Mouse (Mus musculus): ENCODE data around the gene 4931406C07Rik. TPM values are rescaled to one million over a fixed set of nuclear protein-coding genes. Genes with fewer than 3 reads are reported as not detected.
A peak's percentile ranks its signal among the peaks of the same experiment; 100 is the strongest.
"Not testable (repeated sequence)": the region's sequence is repeated elsewhere in the genome, so short reads cannot be mapped to it uniquely, and the experiment has no call there.

Gene 4931406C07Rik
- polyA plus RNA-seq, 1 experiment from 2014 or later: 9.3 TPM

GRCm38 (mm10) chr9:15308254-15308653, 2.0 kb upstream of the 4931406C07Rik start:
- 60% methylated on average over 2 of the region's 2 CpGs for WGBS
- Histone ChIP-seq H3K4me1 (peaks cover 29% of the 10 kb centered on the region), H3K27me3 (no peaks in the 10 kb centered on the region), H3K9me3 (replicated peaks) (no peaks in the 10 kb centered on the region), H3K9ac (no peak overlapping the region), H3K4me3 (no peak overlapping the region), H3K4me2 (no peak overlapping the region), H3K36me3 (ENCODE audit: poor library complexity, severe bottlenecking) (peaks cover 46% of the 10 kb centered on the region), H3K27ac (no peak overlapping the region)
- no peak for ATAC-seq

- Histone ChIP-seq H3K27ac (peak overlapping the region; percentile 14; the same call in 1 of the 2 replicates), H3K9ac (peak overlapping the region; percentile 97), H3K9me3 (replicated peaks) (no peaks in the 10 kb centered on the region), H3K4me2 (peak overlapping the region; percentile 88), H3K36me3 (ENCODE audit: poor library complexity, severe bottlenecking) (peaks cover 39% of the 10 kb centered on the region), H3K27me3 (no peaks in the 10 kb centered on the region), H3K4me1 (peaks cover 29% of the 10 kb centered on the region), H3K4me3 (peak overlapping the region; percentile 88)
- ATAC-seq: no peak
- WGBS: 4% methylated on average over 6 of the region's 6 CpGs
Observed at GRCm38 (mm10) chr9:15307257-15307656, 1.0 kb upstream of the 4931406C07Rik start.

GRCm38 (mm10) chr9:15305503-15306397, 498 bp downstream of the 4931406C07Rik start, which contains the start of gene Taf1d:
Gene Taf1d, plus strand, starts transcription at chr9:15306214.
- Histone ChIP-seq H3K4me3 (peak within 1 kb of the TSS; percentile 88), H3K27ac (peak within 1 kb of the TSS; percentile 91), H3K9ac (peak within 1 kb of the TSS; percentile 97), H3K27me3 (no peaks in the 10 kb centered on the region), H3K36me3 (ENCODE audit: poor library complexity, severe bottlenecking) (peaks cover 27% of the 10 kb centered on the region), H3K4me1 (peaks cover 29% of the 10 kb centered on the region), H3K9me3 (replicated peaks) (no peaks in the 10 kb centered on the region), H3K4me2 (peak within 1 kb of the TSS; percentile 88)
- WGBS: 13% methylated on average over 43 of the region's 45 CpGs
- ATAC-seq: peak; percentile 99

GRCm38 (mm10) chr9:15302881-15303280, 3.4 kb downstream of the 4931406C07Rik start:
- WGBS: 66% methylated on average over 2 of the region's 2 CpGs
- Histone ChIP-seq H3K27ac (no peak overlapping the region), H3K9ac (no peak overlapping the region), H3K4me1 (peaks cover 13% of the 10 kb centered on the region), H3K36me3 (ENCODE audit: poor library complexity, severe bottlenecking) (0 out of 2 replicates have a peak, but pooled peaks cover 3% of the 10 kb centered on the region), H3K9me3 (replicated peaks) (no peaks in the 10 kb centered on the region), H3K27me3 (no peaks in the 10 kb centered on the region), H3K4me3 (no peak overlapping the region), H3K4me2 (no peak overlapping the region)
- ATAC-seq: no peak

- not testable (repeated sequence) for H3K4me3 ChIP-seq; H3K27me3 ChIP-seq; H3K27ac ChIP-seq; H3K9ac ChIP-seq; H3K4me2 ChIP-seq; H3K4me1 ChIP-seq; H3K9me3 ChIP-seq (replicated peaks); ATAC-seq; H3K36me3 ChIP-seq (ENCODE audit: poor library complexity, severe bottlenecking)
- 73% methylated on average over 6 of the region's 6 CpGs for WGBS
Observed at GRCm38 (mm10) chr9:15302006-15302405, 4.2 kb downstream of the 4931406C07Rik start.

DNA sequence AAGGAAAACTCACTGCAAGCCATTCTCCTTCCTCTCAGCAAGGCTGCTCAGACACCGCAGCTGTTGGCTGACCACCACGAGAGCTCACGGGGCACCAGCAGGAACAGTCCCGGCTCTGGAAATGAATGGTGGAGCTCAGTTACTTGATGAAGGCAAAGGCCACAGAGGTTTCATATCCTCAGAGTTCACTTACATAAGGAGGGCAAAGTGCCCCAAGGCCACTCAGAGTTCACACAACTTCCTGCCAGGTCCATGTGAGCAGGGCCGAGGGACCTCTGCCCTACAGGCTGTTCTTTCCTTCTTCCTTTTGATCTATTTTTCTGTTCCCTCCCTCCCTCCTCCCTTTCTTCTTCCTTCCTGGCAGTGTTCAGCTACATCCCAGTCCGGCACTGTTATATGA, 4.8 kb downstream of the 4931406C07Rik start:
- Histone ChIP-seq H3K36me3 (ENCODE audit: poor library complexity, severe bottlenecking) (no peaks in the 10 kb centered on the region), H3K27ac (peak overlapping the region; percentile 31; the same call in 1 of the 2 replicates), H3K4me1 (no peaks in the 10 kb centered on the region), H3K4me2 (no peak overlapping the region), H3K4me3 (no peak overlapping the region), H3K9ac (no peak overlapping the region), H3K9me3 (replicated peaks) (no peaks in the 10 kb centered on the region), H3K27me3 (no peaks in the 10 kb centered on the region)
- 58% methylated on average over 6 of the region's 6 CpGs for WGBS
- no peak for ATAC-seq

DNA sequence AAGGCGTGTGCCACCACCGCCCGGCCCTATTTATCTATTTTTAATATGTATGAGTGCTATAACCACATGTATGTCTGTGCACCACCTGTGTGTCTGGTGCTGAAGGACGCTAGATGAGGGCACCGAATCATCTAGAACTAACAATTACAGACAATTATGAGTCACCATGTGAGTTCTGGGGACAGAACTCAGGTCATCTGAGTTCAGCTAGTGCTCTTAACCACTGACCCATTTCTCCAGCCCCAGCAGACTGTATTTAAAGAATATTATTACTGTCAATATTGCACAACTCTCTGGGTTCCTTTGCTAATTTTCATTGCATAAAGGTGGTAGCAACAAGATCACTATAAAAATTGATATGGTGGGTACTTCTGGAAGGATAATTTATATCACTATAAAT, 6.2 kb downstream of the 4931406C07Rik start:
- no peaks in the 10 kb centered on the region for H3K36me3 ChIP-seq (ENCODE audit: poor library complexity, severe bottlenecking)
- no peak overlapping the region for H3K4me3 ChIP-seq
- no peak overlapping the region for H3K4me2 ChIP-seq
- H3K9me3 ChIP-seq (replicated peaks): no peaks in the 10 kb centered on the region
- H3K9ac ChIP-seq: no peak overlapping the region
- no peak overlapping the region for H3K27ac ChIP-seq
- no peak for ATAC-seq
- H3K27me3 ChIP-seq: no peaks in the 10 kb centered on the region
- 89% methylated on average over 5 of the region's 5 CpGs for WGBS
- no peaks in the 10 kb centered on the region for H3K4me1 ChIP-seq

GRCm38 (mm10) chr9:15298451-15298850, 7.8 kb downstream of the 4931406C07Rik start:
- Histone ChIP-seq H3K9ac (no peak overlapping the region), H3K27ac (no peak overlapping the region), H3K9me3 (replicated peaks) (no peaks in the 10 kb centered on the region), H3K4me1 (no peaks in the 10 kb centered on the region), H3K36me3 (ENCODE audit: poor library complexity, severe bottlenecking) (no peaks in the 10 kb centered on the region), H3K4me2 (no peak overlapping the region), H3K4me3 (no peak overlapping the region), H3K27me3 (no peaks in the 10 kb centered on the region)
- 77% methylated on average over 2 of the region's 2 CpGs for WGBS
- no peak for ATAC-seq

DNA sequence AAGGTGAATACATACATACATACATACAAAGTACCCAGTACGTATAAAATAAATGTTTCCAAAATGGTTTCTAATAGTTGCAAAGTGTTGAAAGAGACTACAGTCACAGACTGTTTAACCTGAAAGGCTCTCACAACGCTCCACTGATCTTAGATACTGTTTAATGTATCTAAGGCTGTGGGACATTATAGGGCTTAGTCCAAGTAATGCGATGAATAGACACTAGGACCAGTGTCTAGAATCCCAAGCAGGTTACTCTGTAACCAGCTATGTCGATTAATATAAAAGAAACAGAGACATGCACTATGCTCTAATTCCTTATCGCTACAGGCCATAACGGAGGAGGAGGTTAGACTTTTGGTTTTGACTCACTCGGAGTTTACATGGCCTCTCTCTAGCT, 9.1 kb downstream of the 4931406C07Rik start:
- Histone ChIP-seq H3K4me1 (no peaks in the 10 kb centered on the region), H3K9ac (no peak overlapping the region), H3K4me2 (no peak overlapping the region), H3K9me3 (replicated peaks) (no peaks in the 10 kb centered on the region), H3K36me3 (ENCODE audit: poor library complexity, severe bottlenecking) (no peaks in the 10 kb centered on the region), H3K27me3 (no peaks in the 10 kb centered on the region), H3K4me3 (no peak overlapping the region), H3K27ac (no peak overlapping the region)
- ATAC-seq: no peak
- 86% methylated on average over 7 of the region's 7 CpGs for WGBS

DNA sequence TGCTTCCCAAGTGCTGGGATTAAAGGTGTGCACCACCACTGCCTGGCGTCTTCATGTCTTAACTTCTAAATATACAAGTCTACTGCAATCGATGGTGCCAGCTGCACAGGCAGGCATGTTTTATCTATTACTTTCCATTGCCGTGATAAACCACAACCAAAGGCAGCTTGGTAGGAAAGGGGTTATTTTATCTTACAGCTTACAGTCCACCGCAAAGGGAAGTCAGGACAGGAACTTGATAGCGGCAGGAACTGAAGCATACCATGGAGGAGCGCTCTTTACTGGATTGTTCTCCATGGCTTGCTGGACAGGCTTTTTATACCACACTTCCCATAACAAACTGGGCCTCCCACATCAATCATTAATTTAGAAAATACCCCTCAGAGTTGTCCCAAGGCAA, 17.0 kb downstream of the 4931406C07Rik start:
- Histone ChIP-seq H3K27ac (no peak overlapping the region), H3K9me3 (replicated peaks) (no peaks in the 10 kb centered on the region), H3K4me3 (no peak overlapping the region), H3K9ac (no peak overlapping the region), H3K4me2 (no peak overlapping the region), H3K36me3 (ENCODE audit: poor library complexity, severe bottlenecking) (peaks cover 3% of the 10 kb centered on the region; the same call in 1 of the 2 replicates), H3K27me3 (no peaks in the 10 kb centered on the region), H3K4me1 (no peaks in the 10 kb centered on the region)
- 97% methylated on average over 6 of the region's 6 CpGs for WGBS
- no peak for ATAC-seq

DNA sequence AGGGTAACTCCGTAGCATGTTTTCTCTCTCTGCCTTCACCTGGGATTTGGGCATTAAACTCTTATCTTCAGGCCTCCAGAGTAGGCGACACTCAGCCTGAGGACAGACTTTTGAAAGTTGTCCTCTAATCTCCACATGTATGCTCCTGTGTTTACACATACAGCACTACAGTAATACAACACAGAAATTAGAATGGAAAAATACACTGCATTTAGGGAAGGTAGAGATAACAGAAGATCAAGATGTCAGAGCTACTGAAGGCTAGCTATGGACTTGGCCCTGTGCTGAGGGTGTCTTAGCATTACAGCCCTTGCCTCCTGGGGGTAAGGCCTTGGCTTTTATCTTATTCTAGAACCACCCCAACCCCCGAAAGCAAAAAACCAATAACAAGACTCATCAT, 17.8 kb downstream of the 4931406C07Rik start:
- no peak for ATAC-seq
- no peaks in the 10 kb centered on the region for H3K27me3 ChIP-seq
- H3K9me3 ChIP-seq (replicated peaks): no peaks in the 10 kb centered on the region
- WGBS: 93% methylated on average over 3 of the region's 3 CpGs
- H3K27ac ChIP-seq: no peak overlapping the region
- no peak overlapping the region for H3K4me2 ChIP-seq
- H3K4me3 ChIP-seq: no peak overlapping the region
- peaks cover 3% of the 10 kb centered on the region; the same call in 1 of the 2 replicates for H3K36me3 ChIP-seq (ENCODE audit: poor library complexity, severe bottlenecking)
- no peaks in the 10 kb centered on the region for H3K4me1 ChIP-seq
- no peak overlapping the region for H3K9ac ChIP-seq

- H3K4me1 ChIP-seq: no peaks in the 10 kb centered on the region
- 50% methylated on average over 6 of the region's 6 CpGs for WGBS
- no peak overlapping the region for H3K27ac ChIP-seq
- H3K27me3 ChIP-seq: no peaks in the 10 kb centered on the region
- ATAC-seq: no peak
- no peak overlapping the region for H3K4me2 ChIP-seq
- H3K9ac ChIP-seq: no peak overlapping the region
- H3K4me3 ChIP-seq: no peak overlapping the region
- peaks cover 3% of the 10 kb centered on the region; the same call in 1 of the 2 replicates for H3K36me3 ChIP-seq (ENCODE audit: poor library complexity, severe bottlenecking)
- no peaks in the 10 kb centered on the region for H3K9me3 ChIP-seq (replicated peaks)
Observed at GRCm38 (mm10) chr9:15287846-15288245, 18.4 kb downstream of the 4931406C07Rik start.

Measured in forebrain, embryonic 13.5 days (tissue).